Mouse (Mus musculus) layer of hippocampus, adult 8-10 months (tissue): ENCODE data around the gene Tial1. TPM values are rescaled to one million over a fixed set of nuclear protein-coding genes. Genes with fewer than 3 reads are reported as not detected.

Experiments used
- DNase-seq, 2 experiments: peaks; one replicate each; pipeline ENCODE4 v3.0.0; 2022; ENCODE audit warnings: low spot score in 2 of 2
- total RNA-seq, 4 experiments: library from RNA; stranded (reverse); gene quantifications; 2 replicates each; pipeline ENCODE4 v1.2.4; 2022

Tial1 gene
- total RNA-seq, result 100 to 1,000 TPM; 107 to 155 (median 123) TPM

GRCm38 (mm10) chr7:128461285-128462215 lies at the start of gene Tial1:
Tial1 (minus strand) TSS chr7:128461717.
- DNase-seq, result peak; percentile 99

- DNase-seq, result peak; percentile 28 to 35
Observed at GRCm38 (mm10) chr7:128504091-128504490, 42.6 kb upstream of the Tial1 start.

DNA sequence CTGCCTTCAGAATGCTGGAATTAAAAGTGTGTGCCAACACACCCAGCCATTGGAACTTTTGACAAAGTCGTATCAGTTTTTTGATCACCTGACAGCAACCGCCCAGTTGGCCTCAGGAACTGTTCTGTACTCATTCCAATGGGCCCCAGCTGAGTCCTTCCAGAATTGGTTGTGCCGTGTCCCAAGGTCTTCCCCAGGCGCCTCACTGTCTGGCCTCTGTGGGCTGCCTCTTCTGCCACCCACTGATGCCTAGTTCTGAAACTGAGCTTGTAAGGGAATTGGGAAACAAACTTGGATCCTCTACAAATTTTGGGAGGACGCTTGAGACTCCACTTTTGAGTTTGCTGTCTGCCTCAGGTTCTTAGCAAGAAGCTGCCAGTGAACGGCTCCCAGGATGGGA lies 38.3 kb upstream of the Tial1 start:
- no peak for DNase-seq

GRCm38 (mm10) chr7:128494546-128494945 lies 33.0 kb upstream of the Tial1 start:
- no peak for DNase-seq

DNA sequence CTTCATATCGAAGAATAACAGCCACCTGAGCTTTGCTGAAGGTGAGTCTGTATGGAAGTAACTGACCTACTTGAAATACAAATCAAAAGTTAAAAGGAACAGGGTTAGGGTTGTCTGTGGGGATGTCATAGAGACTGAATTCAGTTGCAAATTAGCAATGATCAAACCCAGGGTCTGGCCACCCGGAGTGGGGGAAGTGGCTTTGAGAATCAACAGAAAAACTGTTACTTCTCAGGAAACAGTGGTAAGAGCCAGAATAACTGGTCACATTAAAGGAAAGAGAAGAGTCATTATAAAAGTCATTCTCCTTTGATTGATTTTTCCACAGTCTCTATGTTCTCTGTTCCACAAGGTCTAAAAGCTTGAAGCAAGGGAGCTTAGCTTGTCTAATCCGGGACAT lies 27.5 kb upstream of the Tial1 start:
- DNase-seq, result no peak

- peak; percentile 60 to 75 for DNase-seq
Observed at GRCm38 (mm10) chr7:128474322-128474721, 12.8 kb upstream of the Tial1 start.

- DNase-seq, result no peak
Observed at GRCm38 (mm10) chr7:128462406-128462805, 889 bp upstream of the Tial1 start.

DNA sequence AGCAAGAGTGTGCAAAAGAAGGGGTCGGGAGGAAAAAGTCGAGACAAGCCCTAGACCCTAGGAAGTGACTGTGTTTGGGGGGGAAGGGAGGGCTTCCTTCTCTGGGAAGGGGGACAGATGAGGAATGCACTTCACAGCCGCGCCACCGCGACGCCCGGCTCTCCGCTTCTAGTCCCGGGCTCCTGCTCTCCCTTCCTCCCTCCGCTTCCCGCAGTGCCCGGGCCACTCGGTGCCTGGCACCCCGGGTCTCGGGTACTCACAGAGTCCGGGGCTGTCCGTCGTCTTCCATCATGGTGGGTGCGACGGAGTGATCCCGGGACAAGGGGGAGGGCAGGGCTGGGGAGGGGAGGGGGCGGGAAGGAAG lies 670 bp downstream of the Tial1 start:
- DNase-seq, result no peak

- DNase-seq, result peak; percentile 18
Observed at GRCm38 (mm10) chr7:128460131-128460864, 1.2 kb downstream of the Tial1 start.

GRCm38 (mm10) chr7:128459791-128460130 lies 1.8 kb downstream of the Tial1 start:
- no peak for DNase-seq

- DNase-seq, result no peak
Observed at GRCm38 (mm10) chr7:128458011-128458410, 3.5 kb downstream of the Tial1 start.

GRCm38 (mm10) chr7:128452731-128453130 lies 8.8 kb downstream of the Tial1 start:
- no peak for DNase-seq

DNA sequence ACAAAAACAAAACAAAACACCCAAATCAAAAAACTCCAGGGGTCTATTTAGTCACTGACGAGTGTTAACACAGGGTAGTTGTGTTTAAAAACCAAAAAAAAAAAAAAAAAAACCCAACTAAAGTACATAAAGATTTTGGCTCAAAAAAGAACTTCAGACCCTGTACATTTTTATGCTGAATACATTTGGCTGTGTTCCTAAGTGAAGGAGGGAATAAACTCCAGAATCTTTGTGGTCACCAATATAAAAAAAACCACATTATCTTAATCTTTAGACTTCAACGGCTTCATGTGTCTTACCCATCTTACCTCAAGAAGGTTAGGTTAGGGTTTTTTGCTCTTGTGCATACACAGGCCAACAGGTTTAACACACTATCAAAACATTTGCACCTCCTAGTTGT lies 20.9 kb downstream of the Tial1 start:
- no peak for DNase-seq

DNA sequence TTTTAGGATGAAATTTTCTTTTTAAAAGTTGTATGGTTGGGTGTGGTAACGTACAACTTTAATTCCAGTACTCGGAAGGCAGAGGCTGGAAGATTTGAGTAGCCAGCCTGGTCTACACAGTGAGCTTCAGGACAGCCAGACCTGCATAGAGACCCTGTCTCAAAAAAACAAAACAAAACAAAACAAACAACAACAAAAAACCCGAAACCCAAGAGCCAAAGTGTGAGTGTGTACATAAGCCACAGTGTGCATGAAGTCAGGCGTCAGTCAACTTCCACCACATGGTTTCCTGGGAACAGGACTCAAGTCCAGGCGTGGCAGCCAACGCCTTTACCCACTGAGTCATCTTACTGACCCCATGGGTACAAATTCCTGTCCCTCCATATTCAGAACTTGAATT lies 22.3 kb downstream of the Tial1 start:
- DNase-seq, result no peak

- DNase-seq, result no peak
Observed at GRCm38 (mm10) chr7:128438131-128438530, 23.4 kb downstream of the Tial1 start.

- no peak for DNase-seq
Observed at GRCm38 (mm10) chr7:128433213-128433612, 28.3 kb downstream of the Tial1 start.

- no peak for DNase-seq
Observed at GRCm38 (mm10) chr7:128432574-128432973, 28.9 kb downstream of the Tial1 start.

- DNase-seq, result no peak
Observed at GRCm38 (mm10) chr7:128422491-128422890, 39.0 kb downstream of the Tial1 start.

- no peak for DNase-seq
Observed at GRCm38 (mm10) chr7:128421701-128422100, 39.8 kb downstream of the Tial1 start.

- DNase-seq, result no peak
Observed at GRCm38 (mm10) chr7:128419690-128420089, 41.8 kb downstream of the Tial1 start.

DNA sequence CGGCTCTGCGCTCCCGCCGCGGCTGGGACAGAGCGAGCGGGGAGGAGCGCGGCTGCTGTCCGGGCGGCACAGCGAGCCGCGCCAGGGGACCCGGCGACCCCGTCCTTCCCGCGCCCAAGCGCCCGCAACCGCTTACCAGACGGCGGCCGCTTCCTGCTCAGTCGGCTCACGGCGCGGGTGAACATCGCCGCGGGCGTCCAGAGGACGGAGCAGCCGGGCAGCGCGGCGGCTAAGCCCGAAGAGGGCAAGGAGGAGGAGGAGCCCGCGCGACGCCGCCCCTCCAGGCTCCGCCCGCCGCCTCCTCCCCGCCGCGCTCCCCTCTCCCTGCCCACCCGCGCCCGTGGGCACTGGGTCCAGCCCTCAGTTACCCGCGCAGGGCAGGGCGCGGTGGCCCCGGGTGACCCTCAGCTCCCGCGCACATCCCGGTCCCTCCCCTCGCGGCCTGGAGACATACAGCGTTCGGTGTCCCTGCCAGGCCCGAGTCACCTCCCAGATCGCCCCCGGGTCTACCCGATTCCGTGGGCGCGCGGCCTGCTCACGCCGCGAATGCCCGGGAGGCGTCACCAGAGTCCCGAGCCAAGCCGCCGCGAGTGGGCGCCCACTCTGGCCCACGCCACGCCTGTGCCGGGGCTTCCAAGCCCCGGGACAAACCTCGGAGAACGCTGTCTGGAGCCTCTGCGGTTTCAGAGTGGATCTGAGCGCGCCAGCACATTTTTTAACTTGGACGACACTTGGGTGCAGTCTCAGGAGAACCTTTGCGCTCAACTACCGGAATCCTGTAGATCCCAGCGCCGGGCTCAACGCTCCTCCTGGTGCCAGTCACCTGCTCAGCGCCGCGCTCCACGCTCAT lies 43.4 kb downstream of the Tial1 start, which contains the start of gene Rgs10:
Gene Rgs10, minus strand, starts transcription at position 829 of the 850 bp plus-strand sequence.
- peak in 1 of 2 experiments; percentile 18 for DNase-seq
